Mouse (Mus musculus) kidney, adult 2 months (tissue): Measurements from ENCODE around the gene Fam160a1. TPM values are rescaled to one million over a fixed set of nuclear protein-coding genes. Genes with fewer than 3 reads are reported as not detected.

Experiments
- DNase-seq: peaks from one replicate; pipeline ENCODE4 v3.0.0; 2021
- H3K27ac ChIP-seq: fragments of 200-500 bp; 2 replicates; pipeline ENCODE4 v1.5.1; 2012; ENCODE audit warnings: low read depth, low read length, control low read depth, inconsistent platforms; ENCODE audit not compliant: insufficient read depth
- H3K27me3 ChIP-seq: fragments of 200-500 bp; replicated peaks from 2 replicates; pipeline ENCODE4 v1.6.1; 2012; ENCODE audit warnings: mild to moderate bottlenecking, moderate library complexity, low read length, inconsistent platforms; ENCODE audit not compliant: control insufficient read depth, insufficient read depth
- H3K36me3 ChIP-seq: fragments of 200-500 bp; 2 replicates; pipeline ENCODE4 v1.6.1; 2012; ENCODE audit warnings: mild to moderate bottlenecking, moderate library complexity, low read length, inconsistent platforms; ENCODE audit not compliant: control insufficient read depth, insufficient read depth
- H3K4me1 ChIP-seq: fragments of 200-500 bp; 2 replicates; pipeline ENCODE4 v1.6.1; 2011; ENCODE audit warnings: low read length; ENCODE audit not compliant: control insufficient read depth, insufficient read depth
- H3K4me3 ChIP-seq: fragments of 200-500 bp; 2 replicates; pipeline ENCODE4 v1.5.1; 2011; ENCODE audit warnings: mild to moderate bottlenecking, low read depth, low read length, control low read depth; ENCODE audit not compliant: insufficient read depth
- CTCF ChIP-seq: fragments of 200-500 bp; conservative IDR thresholded peaks from 2 replicates; pipeline ENCODE4 v1.5.1; 2011; ENCODE audit warnings: low read depth, mild to moderate bottlenecking, control low read depth, low read length, moderate library complexity, mixed read lengths; ENCODE audit not compliant: insufficient read depth, insufficient read length
- POLR2A ChIP-seq: fragments of 200-500 bp; IDR thresholded peaks from one replicate; pipeline ENCODE4 v1.6.1; 2011; ENCODE audit warnings: low read depth, low read length, control low read depth
- WGBS: fragments of 180-500 bp; shearing (Covaris S2); methylation state at CpG from one replicate; pipeline ENCODE4 v1.1.7; 2018; 5-methylcytosine and 5-hydroxymethylcytosine counted together
- polyA plus RNA-seq: library from polyadenylated mRNA; depleted of rRNA; stranded (reverse); fragments of >200 nt; gene quantifications from 2 replicates; pipeline ENCODE4 v1.2.3, GENCODE M21; 2012

Gene Fam160a1
- polyA plus RNA-seq, 1 experiment = 8.5 TPM

DNA sequence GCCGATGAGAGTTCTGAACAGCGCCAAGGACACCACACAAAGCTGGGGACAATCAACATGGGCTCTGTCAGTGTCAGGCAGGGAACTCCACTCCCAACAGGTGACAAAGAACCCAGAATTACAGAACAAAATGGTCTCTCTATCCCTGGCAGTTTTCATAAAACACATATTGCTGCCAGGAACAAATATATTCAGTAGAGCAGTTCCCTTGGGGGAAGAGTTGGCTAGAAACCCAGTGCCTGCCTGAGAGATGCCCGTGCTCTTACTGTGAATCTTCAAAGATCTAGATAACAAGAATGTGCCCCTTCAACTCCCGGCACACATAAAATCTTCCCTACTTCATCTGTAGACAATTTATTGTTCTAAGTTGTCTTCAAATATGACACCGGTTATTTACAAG is 133.5 kb downstream of the Fam160a1 start:
- no peak overlapping the region for H3K27ac ChIP-seq
- no peaks in the 10 kb centered on the region for H3K36me3 ChIP-seq
- no peak for DNase-seq
- H3K27me3 ChIP-seq = no peaks in the 10 kb centered on the region
- H3K4me1 ChIP-seq = no peaks in the 10 kb centered on the region
- 88% methylated on average over 5 of the region's 5 CpGs for WGBS
- H3K4me3 ChIP-seq = no peak overlapping the region
- TF ChIP-seq CTCF (no peak), POLR2A (no peak)

DNA sequence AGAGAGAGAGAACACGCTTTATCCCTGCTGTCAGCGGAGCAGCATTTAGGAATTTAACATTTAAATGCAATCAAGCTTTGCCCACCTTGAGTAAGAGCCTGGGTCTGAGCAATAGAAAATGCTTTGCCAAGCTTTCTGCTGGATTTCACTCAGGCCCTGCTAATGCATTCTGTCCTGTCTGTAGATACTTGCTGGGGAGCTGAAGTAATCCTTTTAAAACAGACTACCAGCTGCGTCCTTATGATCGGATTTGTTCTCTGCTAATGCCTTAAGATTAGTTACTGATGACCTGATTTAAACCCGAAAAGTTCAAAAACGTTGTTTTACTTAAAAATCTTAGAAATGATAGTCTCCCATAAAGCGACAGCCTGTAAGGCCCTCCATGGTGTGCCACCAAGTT is 136.0 kb downstream of the Fam160a1 start:
- H3K4me3 ChIP-seq = no peak overlapping the region
- H3K36me3 ChIP-seq = no peaks in the 10 kb centered on the region
- no peak for DNase-seq
- H3K27ac ChIP-seq = no peak overlapping the region
- WGBS = 92% methylated on average over 7 of the region's 7 CpGs
- no peak for TF ChIP-seq POLR2A
- no peaks in the 10 kb centered on the region for H3K4me1 ChIP-seq
- no peaks in the 10 kb centered on the region for H3K27me3 ChIP-seq

DNA sequence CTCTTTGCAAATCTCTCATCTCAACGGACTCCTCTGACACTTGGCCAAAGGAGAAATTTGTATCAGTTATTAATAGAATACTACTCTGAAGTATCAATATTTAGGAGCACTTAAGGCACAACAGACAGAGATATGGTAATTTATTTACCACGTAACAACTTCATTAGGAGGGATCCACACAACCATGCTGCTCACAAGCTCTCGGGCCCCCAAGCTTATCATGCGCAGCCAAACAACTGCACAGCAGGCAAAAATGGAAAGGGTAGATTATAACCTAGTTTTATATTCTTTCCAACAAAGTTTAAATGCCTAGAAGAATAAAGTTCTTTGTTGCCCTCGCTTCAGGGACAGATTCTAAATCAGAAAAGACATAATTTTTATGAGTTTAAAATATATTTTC is 137.1 kb downstream of the Fam160a1 start:
- no peaks in the 10 kb centered on the region for H3K27me3 ChIP-seq
- H3K4me1 ChIP-seq = no peaks in the 10 kb centered on the region
- TF ChIP-seq CTCF = no peak
- no peak for TF ChIP-seq POLR2A
- no peaks in the 10 kb centered on the region for H3K36me3 ChIP-seq
- DNase-seq = no peak
- 92% methylated on average over 5 of the region's 5 CpGs for WGBS
- no peak overlapping the region for H3K27ac ChIP-seq
- no peak overlapping the region for H3K4me3 ChIP-seq

DNA sequence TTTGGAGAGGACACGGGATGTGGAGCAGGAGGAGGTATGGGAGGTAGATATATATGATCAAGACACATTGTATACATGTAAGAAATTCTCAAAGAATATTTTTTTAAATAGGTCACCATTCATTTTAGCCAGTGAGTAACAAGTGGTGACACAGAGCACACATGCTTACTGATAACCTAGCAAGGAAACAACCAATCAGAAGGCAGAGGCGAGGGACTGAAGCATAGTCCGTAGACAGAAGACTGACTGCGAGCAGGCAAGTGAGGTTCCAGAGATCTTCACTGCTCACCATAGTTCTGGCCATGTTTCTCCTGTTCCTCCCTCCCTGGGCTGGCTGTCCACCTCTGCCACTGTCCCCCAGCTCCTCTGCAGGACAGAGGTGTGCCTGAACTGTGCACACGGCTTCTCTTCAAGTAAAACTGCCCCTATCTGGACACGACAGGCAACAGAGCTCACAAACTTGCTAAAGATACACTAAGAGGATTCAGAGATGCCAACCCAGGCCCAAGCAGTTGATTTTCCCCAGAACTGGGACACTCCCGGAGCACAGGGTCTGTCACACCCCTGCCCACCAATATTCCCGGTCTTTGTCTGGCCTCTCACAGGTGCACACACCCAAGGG is 137.7 kb downstream of the Fam160a1 start:
- 89% methylated on average over 8 of the region's 8 CpGs for WGBS
- no peaks in the 10 kb centered on the region for H3K4me1 ChIP-seq
- no peak overlapping the region for H3K4me3 ChIP-seq
- no peaks in the 10 kb centered on the region for H3K27me3 ChIP-seq
- TF ChIP-seq CTCF (no peak), POLR2A (no peak)
- no peaks in the 10 kb centered on the region for H3K36me3 ChIP-seq
- DNase-seq = no peak
- H3K27ac ChIP-seq = no peak overlapping the region

DNA sequence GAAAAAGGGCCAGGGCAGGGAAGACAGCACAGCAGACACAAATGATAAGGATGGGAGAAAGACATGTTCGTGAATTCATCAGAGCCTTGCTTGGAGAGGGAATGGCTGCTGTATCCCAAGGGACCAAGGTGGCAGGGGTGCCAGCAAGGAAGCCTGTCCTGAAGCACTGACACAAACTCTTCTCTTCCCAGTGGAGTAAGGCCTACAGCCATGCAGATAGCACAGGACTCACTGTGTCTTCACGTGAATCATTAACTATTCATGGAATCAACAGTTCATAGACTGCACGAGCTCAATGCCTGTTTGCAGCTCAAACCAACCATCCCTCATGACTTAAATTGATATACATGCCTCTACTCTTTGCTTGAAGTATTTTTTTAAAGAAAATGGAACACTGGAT is 139.1 kb downstream of the Fam160a1 start:
- TF ChIP-seq POLR2A = no peak
- no peak for TF ChIP-seq CTCF
- Histone ChIP-seq H3K36me3 (no peaks in the 10 kb centered on the region), H3K27ac (no peak overlapping the region)

DNA sequence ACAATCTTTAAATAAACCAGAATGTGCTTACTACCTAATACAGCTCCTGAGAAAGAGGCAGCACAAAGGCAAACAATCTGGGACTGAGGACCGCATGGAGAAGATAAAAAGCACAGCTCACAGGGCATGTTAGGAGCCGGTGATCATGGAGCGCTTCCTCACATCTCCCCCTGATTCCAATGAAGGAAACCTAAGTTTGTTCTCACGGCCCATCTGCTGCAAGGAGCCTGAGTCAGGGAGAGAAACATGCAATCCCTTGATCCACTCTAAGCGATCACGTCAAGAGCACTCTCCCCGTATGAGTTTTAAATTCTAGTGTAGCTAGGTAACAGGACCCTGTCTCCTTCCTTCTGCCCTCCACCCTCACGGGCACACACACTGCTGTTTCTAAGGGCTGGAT is 140.0 kb downstream of the Fam160a1 start:
- Histone ChIP-seq H3K4me1 (no peaks in the 10 kb centered on the region), H3K4me3 (no peak overlapping the region), H3K36me3 (no peaks in the 10 kb centered on the region), H3K27ac (no peak overlapping the region), H3K27me3 (no peaks in the 10 kb centered on the region)
- TF ChIP-seq POLR2A (no peak), CTCF (no peak)
- no peak for DNase-seq
- WGBS = 89% methylated on average over 8 of the region's 8 CpGs

More for the DNA sequence above, 139.1 kb downstream of the Fam160a1 start:
- peak; percentile 50 for DNase-seq
- Histone ChIP-seq H3K27me3 (no peaks in the 10 kb centered on the region), H3K4me3 (no peak overlapping the region), H3K4me1 (no peaks in the 10 kb centered on the region)
- 52% methylated on average over 3 of the region's 3 CpGs for WGBS

DNA sequence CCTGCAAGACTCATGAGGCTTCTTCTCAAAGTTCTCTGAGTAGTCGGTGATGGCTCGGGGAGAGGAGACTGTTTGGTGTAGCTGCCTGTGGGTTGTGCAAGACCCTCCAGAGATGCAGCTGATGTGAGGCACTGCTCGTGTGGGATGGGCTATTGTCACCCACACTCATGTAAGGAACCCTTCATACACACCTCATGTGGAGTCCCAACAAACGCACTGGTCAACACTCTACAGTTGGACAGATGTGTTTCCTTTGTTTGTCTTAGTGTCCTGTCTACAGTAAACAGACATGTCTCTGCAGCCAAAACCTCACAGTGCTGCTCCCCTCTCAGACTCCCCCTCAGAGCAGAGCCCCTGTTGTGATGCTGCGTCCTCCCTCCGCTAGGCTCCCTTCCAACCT is 147.2 kb downstream of the Fam160a1 start:
- Histone ChIP-seq H3K36me3 (no peaks in the 10 kb centered on the region), H3K27ac (no peak overlapping the region), H3K4me3 (no peak overlapping the region), H3K4me1 (peaks cover 12% of the 10 kb centered on the region), H3K27me3 (no peaks in the 10 kb centered on the region)
- TF ChIP-seq CTCF (no peak), POLR2A (no peak)
- DNase-seq = no peak
- 91% methylated on average over 6 of the region's 6 CpGs for WGBS
